Mouse (Mus musculus): Measurements from ENCODE around the gene Mast4.

Mast4 gene

DNA sequence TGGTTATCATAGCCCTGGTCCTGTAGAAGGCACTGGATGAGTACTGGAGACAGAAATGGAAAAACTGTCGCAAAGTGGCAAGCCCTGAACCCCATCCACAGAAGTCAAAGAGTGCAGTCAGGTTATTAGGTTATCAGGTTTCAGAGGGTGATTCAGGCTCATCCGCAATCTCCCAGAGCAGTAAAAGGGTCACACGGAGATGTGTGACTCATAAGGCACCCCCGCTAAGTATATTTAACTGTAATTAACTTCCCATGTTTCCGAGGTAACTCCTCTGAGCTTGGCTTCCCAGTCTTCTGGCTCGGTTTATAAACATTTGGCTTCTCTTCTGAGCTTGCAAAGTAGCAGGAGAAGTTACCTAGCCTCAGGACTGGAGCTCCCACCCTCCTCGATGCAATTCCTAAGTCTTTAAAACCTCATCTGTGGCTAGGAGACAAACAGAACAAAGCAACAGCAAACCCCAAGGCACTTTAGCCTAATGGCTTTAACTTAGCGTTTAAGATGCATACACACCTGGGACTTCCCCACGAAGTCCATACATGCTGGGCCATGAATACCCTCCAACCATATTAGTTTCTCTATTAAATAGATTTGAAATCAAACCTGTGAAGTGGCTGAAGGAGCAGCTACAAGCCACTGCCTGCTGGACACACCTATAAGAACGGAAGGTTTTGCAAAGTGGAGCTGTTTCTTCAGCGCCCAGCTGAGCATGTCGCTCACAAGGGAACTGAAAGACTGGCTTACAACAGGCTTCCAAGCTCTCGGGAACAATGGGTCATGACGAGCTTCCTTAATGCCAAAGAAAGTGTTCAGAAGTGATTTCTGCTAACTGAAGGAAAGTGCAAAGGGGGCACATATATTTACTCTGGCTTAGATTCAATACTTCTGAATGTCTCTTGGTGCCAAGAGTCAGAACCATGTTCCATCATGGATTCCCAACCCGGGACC, 439.7 kb downstream of the Mast4 start:
- no peak for DNase-seq (ENCODE audit: low spot score in 2 of 2)

- no peak for DNase-seq (ENCODE audit: low spot score in 2 of 2)
Measured at GRCm38 (mm10) chr13:102892783-102893182, 441.5 kb downstream of the Mast4 start.

GRCm38 (mm10) chr13:102889989-102890388, 444.3 kb downstream of the Mast4 start:
- no peak for DNase-seq (ENCODE audit: low spot score in 2 of 2)

DNA sequence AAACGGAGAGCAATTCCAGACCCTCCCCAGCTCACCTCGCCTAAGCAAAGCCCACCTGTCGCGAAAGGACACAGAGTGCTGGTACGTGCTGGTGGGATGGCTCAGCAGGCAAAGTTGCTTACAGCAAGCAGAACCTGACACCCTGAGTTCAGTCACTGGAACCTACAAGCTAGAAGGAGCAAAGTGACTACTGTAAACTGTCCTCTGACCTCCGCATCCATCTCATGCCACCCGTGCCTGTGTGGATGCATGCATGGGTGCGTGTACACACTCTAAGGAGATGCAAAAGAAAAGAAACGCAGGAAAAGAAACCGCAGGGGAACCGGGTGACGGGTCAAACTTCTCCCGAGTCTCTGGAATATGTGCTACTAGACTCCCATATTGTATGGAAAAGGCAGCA, 444.8 kb downstream of the Mast4 start:
- DNase-seq (ENCODE audit: low spot score in 2 of 2): no peak

DNA sequence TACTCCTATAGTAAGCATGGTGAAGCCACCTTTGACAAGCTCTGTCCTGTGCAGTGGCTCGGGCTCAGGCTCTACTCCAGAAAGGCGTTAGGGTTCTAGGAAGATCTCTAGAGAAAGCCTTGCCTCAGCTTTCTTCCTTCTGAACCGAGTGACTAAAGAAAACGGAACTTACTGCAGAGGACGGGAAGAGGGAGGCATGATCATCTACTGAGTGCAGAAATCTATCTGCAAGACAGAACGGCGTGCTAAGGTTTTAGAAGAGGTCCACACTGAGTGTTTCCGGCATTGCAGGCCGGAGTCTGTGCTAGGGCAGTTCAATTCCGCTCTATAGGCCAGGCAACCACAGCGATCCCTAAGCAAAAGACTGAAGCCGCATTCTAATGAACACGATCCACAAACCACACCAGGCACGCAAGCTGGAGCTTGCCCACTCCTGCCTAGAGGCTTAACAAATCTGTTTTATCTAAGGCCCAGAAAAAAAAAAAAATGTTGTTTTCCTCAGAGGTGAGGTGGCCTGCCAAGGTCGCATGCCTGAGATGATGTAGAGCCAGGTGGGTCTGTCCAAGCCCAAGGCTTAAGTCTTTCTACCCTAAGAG, 445.3 kb downstream of the Mast4 start:
- no peak for DNase-seq (ENCODE audit: low spot score in 2 of 2)

DNA sequence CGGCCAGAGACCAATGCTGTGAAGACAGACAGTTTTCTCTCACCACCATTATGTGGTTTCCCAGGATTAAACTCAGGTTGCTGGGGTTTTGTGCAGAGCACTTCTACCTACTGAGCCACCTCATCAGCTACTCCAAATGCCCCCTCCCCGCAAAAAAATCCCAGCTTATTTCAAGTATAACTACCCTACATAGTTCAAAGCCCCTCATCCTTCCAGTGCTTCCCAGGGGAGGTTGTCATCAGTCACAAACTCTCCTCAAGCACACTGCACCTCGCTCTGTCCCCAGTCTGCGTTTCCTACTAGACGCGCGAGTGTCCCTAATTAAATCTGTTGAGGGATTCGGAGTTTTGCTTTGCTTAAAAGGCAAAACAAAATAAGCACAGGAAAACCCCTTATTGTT, 446.1 kb downstream of the Mast4 start:
- no peak for DNase-seq (ENCODE audit: low spot score in 2 of 2)

DNA sequence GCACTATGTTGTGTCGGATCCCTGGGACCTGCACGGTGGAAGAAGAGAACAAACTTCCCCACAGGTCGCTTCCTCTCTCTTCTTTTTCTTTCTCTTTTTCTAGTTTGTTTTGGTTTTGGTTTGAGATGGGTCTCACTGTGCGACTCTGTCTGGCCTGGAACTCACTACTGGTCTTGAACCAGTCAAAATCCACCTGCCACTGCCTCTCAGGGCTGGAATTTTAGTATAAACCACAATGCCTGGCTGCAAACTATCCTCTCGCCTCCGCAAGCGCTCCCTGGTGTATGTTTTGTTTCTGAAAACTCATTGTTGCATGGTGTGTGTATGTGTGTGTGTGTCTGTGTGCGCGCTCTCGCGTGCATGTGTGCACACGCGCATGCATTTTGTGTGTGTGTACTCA, 446.8 kb downstream of the Mast4 start:
- DNase-seq (ENCODE audit: low spot score in 2 of 2): no peak

- no peak for DNase-seq (ENCODE audit: low spot score in 2 of 2)
Measured at GRCm38 (mm10) chr13:102886788-102887187, 447.5 kb downstream of the Mast4 start.

- no peak for DNase-seq (ENCODE audit: low spot score in 2 of 2)
Measured at GRCm38 (mm10) chr13:102886147-102886546, 448.1 kb downstream of the Mast4 start.

DNA sequence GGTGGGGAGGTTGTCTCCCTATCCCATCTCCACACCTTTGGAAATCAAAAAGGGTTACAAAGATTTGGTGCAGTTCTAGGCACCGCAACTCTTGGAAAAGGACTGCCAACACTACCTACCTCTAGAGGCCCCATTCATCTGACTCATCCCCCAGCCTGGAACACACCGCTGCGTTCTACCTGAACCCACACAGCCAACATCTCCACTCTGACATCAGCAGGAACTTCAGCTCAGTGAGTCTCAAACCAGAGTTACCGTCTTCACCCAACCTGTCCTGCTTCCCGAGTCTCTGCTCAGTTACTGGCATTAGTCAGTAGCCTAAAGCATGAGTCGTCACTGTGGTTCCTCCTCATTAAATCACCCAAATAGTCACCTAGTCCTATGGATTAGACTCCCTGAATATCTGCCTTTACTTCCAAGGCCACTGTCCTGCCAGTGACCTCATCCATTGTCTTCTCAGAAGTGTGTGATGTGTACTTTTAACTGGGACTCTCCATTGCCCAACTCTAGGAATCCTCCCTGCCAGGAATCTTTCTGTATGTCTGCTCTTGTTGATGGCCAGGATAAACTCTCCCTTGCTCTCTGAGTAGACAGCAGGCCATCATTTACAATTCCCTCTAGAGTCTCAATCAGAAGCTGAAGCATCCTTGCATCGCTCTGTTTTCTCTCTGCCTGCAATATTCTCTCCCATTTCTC, 453.8 kb downstream of the Mast4 start:
- DNase-seq (ENCODE audit: low spot score in 2 of 2): no peak

GRCm38 (mm10) chr13:102878631-102879030, 455.7 kb downstream of the Mast4 start:
- DNase-seq (ENCODE audit: low spot score in 2 of 2): no peak

DNA sequence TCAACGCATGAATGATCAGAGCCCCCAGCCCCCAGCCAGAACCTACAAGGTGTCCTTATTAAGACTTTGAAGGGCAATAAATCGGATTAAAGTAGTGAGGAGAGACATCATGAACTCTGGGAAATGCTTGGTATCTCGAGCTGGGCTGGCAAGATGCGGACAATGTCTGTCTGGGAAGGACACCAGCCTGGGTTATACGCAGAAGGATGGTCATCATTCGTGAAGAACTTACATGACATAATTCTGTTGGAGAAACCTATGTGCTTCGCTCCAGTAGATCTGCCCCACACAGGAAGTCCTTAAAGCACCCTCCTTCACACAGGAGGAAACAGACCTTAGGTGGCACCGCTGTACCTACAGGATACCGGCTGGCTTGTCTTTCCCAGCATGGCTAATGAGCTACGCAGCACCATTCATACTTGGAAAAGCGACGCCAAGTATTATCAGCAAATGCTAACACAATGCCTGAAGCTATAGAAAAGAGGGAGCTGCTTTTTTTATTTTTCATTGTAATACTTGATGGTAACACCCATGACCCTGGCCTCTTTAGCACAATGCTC, 456.5 kb downstream of the Mast4 start:
- DNase-seq (ENCODE audit: low spot score in 2 of 2): no peak

- DNase-seq (ENCODE audit: low spot score in 2 of 2): peak; percentile 58 to 64
Measured at GRCm38 (mm10) chr13:102877154-102877553, 457.1 kb downstream of the Mast4 start.

GRCm38 (mm10) chr13:102875520-102875919, 458.8 kb downstream of the Mast4 start:
- DNase-seq (ENCODE audit: low spot score in 2 of 2): no peak

DNA sequence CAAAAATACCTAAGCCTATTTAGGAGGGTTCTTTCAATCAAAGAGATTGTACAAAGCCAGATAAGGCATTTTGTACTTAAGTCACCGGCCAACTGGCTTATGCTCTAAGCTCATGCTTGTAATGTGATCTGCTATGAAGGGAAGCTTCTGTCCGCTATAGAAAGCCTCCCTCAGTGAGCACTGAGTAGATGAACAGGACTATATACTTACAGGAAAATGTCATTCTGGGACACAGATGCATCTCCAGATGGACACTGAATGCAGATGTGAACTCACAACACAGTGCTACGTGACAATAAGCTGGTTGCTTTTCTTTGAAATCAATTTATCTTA, 459.2 kb downstream of the Mast4 start:
- DNase-seq (ENCODE audit: low spot score in 2 of 2): no peak

DNA sequence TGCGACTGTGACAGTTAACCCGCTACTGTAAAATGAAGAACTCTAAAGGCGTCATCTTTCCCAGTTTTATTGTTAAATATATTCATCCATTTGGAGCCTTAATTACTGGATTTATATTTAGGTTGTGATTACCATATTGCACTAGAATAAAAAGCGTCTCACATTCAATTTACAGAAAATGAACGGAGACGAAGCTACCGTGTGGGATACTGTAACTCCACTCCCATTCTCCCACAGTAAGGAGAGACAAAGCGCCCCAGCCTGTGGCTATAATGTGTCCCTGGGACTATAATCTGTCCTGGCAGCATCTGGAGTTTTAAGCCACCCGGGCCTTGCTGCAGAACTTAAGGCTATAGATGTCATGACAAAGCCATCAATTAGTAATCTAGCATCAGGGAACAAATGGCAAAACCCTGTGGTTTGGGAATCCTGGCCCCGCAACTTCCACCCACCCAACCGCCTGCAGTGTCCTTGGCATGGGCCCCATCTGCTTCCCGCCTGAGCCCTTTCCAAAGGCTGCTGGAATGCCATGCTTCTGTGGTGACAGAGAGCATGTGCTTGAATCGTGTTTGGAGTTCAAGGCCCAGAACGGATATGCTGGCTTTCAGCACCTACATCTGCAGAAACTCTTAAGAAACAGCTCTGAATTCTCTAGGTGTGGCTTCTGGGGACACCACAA, 459.7 kb downstream of the Mast4 start:
- DNase-seq (ENCODE audit: low spot score in 2 of 2): no peak

GRCm38 (mm10) chr13:102873412-102874016, 460.8 kb downstream of the Mast4 start:
- DNase-seq (ENCODE audit: low spot score in 2 of 2): no peak

DNA sequence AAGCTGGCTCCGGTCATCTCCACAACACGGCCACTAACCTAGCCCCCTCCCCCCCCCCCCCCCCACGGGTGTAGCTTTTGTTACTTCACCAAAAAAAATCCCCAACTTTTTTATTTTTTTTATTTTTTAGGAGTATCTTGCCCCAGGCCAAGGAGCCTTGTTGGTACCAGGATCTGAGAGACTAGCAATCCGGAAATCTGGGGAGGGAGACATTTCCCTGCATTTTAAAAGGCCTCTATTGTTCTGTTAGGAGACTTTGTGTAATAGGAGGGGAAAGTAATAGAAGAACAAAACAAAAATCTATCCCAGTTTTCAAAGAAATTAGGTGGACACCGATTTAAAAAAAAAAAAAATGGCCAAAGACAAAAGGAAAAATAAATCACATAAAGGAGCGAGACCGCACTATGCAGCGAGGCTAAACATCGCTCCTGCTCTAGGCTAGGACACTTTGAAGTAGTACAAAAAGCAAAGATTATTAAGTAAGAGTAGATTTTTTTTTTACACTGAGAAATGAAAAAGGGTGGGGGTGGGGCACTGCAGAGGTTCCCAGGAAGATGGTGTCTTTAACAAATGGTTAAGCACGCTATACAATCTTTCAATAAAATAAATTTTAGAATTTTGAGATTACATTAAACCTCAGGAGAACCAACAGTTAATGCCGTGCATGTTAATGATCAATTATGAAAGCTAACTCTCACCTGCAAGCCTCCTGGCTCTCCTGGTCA, 462.8 kb downstream of the Mast4 start:
- DNase-seq (ENCODE audit: low spot score in 2 of 2): no peak

DNA sequence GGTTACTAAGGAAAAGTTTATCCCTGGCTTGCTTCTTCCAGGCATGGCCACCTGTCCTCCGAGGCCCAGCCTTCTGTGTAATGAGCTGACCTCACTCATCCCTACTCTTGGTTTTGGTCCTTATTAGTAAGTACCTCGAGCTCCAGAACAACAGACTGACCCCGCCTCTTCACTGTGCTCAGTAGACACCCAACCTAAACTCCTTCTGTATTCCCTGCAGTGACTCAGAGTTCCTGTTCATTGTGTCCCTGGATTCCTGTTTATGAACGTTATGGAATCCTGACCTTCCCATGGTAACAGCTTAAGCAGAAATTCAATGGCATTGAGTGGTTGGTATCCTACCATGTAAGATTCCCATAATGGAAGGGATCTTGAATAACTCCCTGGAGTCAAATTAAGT, 464.8 kb downstream of the Mast4 start:
- no peak for DNase-seq (ENCODE audit: low spot score in 2 of 2)

DNA sequence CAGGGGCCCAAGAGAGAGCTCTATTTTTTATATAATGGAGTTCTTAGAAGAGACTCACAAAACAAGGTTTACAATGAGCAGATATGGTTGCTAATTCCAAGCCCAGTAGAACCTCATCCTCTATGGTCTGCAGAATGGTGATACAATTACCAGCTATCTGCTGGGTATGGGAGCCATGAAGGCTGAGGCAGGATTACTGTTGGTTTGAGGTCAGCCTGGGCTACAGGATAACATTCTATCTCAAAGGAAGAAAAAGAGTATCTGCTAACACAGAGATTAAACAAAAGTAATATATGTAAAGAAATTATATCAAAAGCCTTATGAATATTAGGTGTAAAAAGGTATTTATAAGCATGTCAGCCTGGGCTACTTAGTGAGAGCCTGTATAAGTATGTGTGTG, 467.5 kb downstream of the Mast4 start:
- no peak for DNase-seq (ENCODE audit: low spot score in 2 of 2)

Data from right cerebral cortex, adult 2 months (tissue).